Mouse (Mus musculus): ENCODE data around the gene Abcg8. TPM values are rescaled to one million over a fixed set of nuclear protein-coding genes. Genes with fewer than 3 reads are reported as not detected.

The Abcg8 gene
- polyA plus RNA-seq, 1 experiment from 2014 or later = not detected

- peak; percentile 80 for DNase-seq (ENCODE audit: low spot score)
Observed at GRCm38 (mm10) chr17:84641893-84642292, 34.2 kb upstream of the Abcg8 start.

GRCm38 (mm10) chr17:84642324-84642723 lies 33.8 kb upstream of the Abcg8 start:
- ATAC-seq (replicated peaks; ENCODE audit: low FRiP score, low TSS enrichment, low read depth) = no peak

More at GRCm38 (mm10) chr17:84641893-84642292, 34.2 kb upstream of the Abcg8 start:
- Histone ChIP-seq H3K27me3 (replicated peaks; ENCODE audit: control insufficient read depth, insufficient read depth, low read length) (no peaks in the 10 kb centered on the region), H3K4me1 (replicated peaks; ENCODE audit: control insufficient read depth, insufficient read depth, low read length) (peaks cover 12% of the 10 kb centered on the region; the same call in 1 of the 2 replicates), H3K9ac (ENCODE audit: low read length) (no peak overlapping the region), H3K36me3 (ENCODE audit: control insufficient read depth, insufficient read depth, low read length) (no peaks in the 10 kb centered on the region), H3K4me2 (ENCODE audit: low read length) (no peak overlapping the region), H3K4me3 (ENCODE audit: low read depth, low read length) (no peak overlapping the region), H3K27ac (ENCODE audit: low read depth) (peak overlapping the region; percentile 5; the same call in 1 of the 2 replicates), H3K9me3 (ENCODE audit: control insufficient read depth, low read length) (no peaks in the 10 kb centered on the region)
- ATAC-seq (replicated peaks; ENCODE audit: low FRiP score, low TSS enrichment, low read depth) = no peak
- 40% methylated on average over 3 of the region's 3 CpGs for WGBS

GRCm38 (mm10) chr17:84644292-84645050 lies 31.6 kb upstream of the Abcg8 start:
- no peak for ATAC-seq (replicated peaks; ENCODE audit: low FRiP score, low TSS enrichment, low read depth)
- DNase-seq (ENCODE audit: low spot score) = no peak

More at GRCm38 (mm10) chr17:84642324-84642723, 33.8 kb upstream of the Abcg8 start:
- H3K4me2 ChIP-seq (ENCODE audit: low read length) = no peak overlapping the region
- WGBS = 71% methylated on average over 9 of the region's 9 CpGs
- H3K27me3 ChIP-seq (replicated peaks; ENCODE audit: control insufficient read depth, insufficient read depth, low read length) = no peaks in the 10 kb centered on the region
- H3K27ac ChIP-seq (ENCODE audit: low read depth) = peak overlapping the region; percentile 5; the same call in 1 of the 2 replicates
- DNase-seq (ENCODE audit: low spot score) = no peak
- no peaks in the 10 kb centered on the region for H3K36me3 ChIP-seq (ENCODE audit: control insufficient read depth, insufficient read depth, low read length)
- peaks cover 12% of the 10 kb centered on the region; the same call in 1 of the 2 replicates for H3K4me1 ChIP-seq (replicated peaks; ENCODE audit: control insufficient read depth, insufficient read depth, low read length)
- no peak overlapping the region for H3K4me3 ChIP-seq (ENCODE audit: low read depth, low read length)
- H3K9me3 ChIP-seq (ENCODE audit: control insufficient read depth, low read length) = no peaks in the 10 kb centered on the region
- H3K9ac ChIP-seq (ENCODE audit: low read length) = no peak overlapping the region

DNA sequence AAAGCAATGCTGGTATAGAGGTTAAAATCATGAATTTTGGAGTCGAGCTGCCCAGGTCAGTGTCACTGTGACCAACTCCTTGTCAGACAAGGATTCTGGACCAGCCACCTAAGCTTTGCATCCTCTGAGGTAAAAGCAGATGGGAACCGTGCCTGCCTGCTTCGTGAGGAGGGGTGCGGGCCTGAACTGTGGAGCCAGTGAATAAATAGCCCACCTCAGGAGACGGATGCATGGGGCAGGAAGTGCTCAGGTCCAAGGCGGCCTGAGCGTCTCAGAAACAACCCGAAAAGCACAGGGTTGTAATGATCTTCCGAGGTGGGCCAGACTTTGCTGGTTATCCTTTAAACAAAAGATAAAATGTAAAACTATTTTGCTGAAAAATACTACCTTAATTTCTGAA lies 31.0 kb upstream of the Abcg8 start:
- H3K27ac ChIP-seq (ENCODE audit: low read depth) = no peak overlapping the region
- DNase-seq (ENCODE audit: low spot score) = no peak
- H3K36me3 ChIP-seq (ENCODE audit: control insufficient read depth, insufficient read depth, low read length) = no peaks in the 10 kb centered on the region
- no peak overlapping the region for H3K9ac ChIP-seq (ENCODE audit: low read length)
- peaks cover 12% of the 10 kb centered on the region; the same call in 1 of the 2 replicates for H3K4me1 ChIP-seq (replicated peaks; ENCODE audit: control insufficient read depth, insufficient read depth, low read length)
- H3K4me3 ChIP-seq (ENCODE audit: low read depth, low read length) = no peak overlapping the region
- no peaks in the 10 kb centered on the region for H3K9me3 ChIP-seq (ENCODE audit: control insufficient read depth, low read length)
- 38% methylated on average over 9 of the region's 9 CpGs for WGBS
- no peak overlapping the region for H3K4me2 ChIP-seq (ENCODE audit: low read length)
- no peaks in the 10 kb centered on the region for H3K27me3 ChIP-seq (replicated peaks; ENCODE audit: control insufficient read depth, insufficient read depth, low read length)
- ATAC-seq (replicated peaks; ENCODE audit: low FRiP score, low TSS enrichment, low read depth) = no peak

More at GRCm38 (mm10) chr17:84644292-84645050, 31.6 kb upstream of the Abcg8 start:
- Histone ChIP-seq H3K9ac (ENCODE audit: low read length) (no peak overlapping the region), H3K36me3 (ENCODE audit: control insufficient read depth, insufficient read depth, low read length) (no peaks in the 10 kb centered on the region), H3K4me2 (ENCODE audit: low read length) (no peak overlapping the region), H3K27me3 (replicated peaks; ENCODE audit: control insufficient read depth, insufficient read depth, low read length) (no peaks in the 10 kb centered on the region), H3K9me3 (ENCODE audit: control insufficient read depth, low read length) (no peaks in the 10 kb centered on the region), H3K4me1 (replicated peaks; ENCODE audit: control insufficient read depth, insufficient read depth, low read length) (peaks cover 12% of the 10 kb centered on the region; the same call in 1 of the 2 replicates), H3K4me3 (ENCODE audit: low read depth, low read length) (no peak overlapping the region), H3K27ac (ENCODE audit: low read depth) (no peak overlapping the region)
- 54% methylated on average over 16 of the region's 16 CpGs for WGBS

DNA sequence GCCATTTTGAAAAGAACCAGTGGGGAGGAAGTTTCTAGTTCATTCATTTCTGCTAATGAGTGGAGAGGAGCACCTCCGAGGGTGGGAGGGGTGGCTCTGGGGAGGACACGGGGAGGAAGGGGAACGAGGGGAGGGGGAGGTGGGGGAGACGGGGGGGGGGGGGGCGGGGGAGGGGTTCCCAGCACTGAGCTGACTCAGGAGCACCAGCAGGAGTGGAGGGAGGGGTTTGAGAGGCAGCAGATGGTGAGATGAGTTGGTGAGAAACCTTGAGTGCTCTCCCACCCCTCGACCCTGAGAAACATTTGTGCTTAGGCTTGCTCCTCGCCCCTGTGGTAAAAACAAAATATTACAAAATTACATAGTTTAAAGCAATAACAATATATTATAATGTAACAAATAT lies 30.2 kb upstream of the Abcg8 start:
- Histone ChIP-seq H3K27ac (ENCODE audit: low read depth) (no peak overlapping the region), H3K27me3 (replicated peaks; ENCODE audit: control insufficient read depth, insufficient read depth, low read length) (no peaks in the 10 kb centered on the region), H3K9ac (ENCODE audit: low read length) (no peak overlapping the region), H3K4me3 (ENCODE audit: low read depth, low read length) (no peak overlapping the region), H3K36me3 (ENCODE audit: control insufficient read depth, insufficient read depth, low read length) (no peaks in the 10 kb centered on the region; the same call in 1 of the 2 replicates), H3K4me1 (replicated peaks; ENCODE audit: control insufficient read depth, insufficient read depth, low read length) (peaks cover 12% of the 10 kb centered on the region; the same call in 1 of the 2 replicates), H3K9me3 (ENCODE audit: control insufficient read depth, low read length) (no peaks in the 10 kb centered on the region), H3K4me2 (ENCODE audit: low read length) (no peak overlapping the region)
- WGBS = 15% methylated on average over 4 of the region's 7 CpGs
- no peak for ATAC-seq (replicated peaks; ENCODE audit: low FRiP score, low TSS enrichment, low read depth)
- DNase-seq (ENCODE audit: low spot score) = no peak

DNA sequence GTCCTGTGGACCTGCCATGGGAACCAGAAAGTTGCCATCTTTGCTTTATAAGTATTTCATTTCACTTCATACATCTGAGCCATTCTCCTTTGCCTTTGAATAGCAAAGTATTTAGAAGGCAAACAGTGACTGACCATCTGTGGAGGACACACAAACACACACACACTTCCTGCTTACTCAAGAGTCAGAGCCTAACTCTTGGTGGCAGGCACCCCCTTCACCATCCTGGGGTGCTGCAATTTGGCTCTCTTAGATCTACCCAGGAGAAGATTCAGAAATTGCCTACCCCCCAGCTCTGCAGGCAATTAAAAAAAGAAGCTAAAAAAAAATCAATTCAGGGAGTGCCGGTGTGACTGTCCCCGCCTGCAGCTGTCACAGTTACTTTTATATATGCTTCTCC lies 29.6 kb upstream of the Abcg8 start:
- no peak overlapping the region for H3K27ac ChIP-seq (ENCODE audit: low read depth)
- H3K9me3 ChIP-seq (ENCODE audit: control insufficient read depth, low read length) = no peaks in the 10 kb centered on the region
- no peaks in the 10 kb centered on the region; the same call in 1 of the 2 replicates for H3K36me3 ChIP-seq (ENCODE audit: control insufficient read depth, insufficient read depth, low read length)
- H3K4me3 ChIP-seq (ENCODE audit: low read depth, low read length) = no peak overlapping the region
- peaks cover 12% of the 10 kb centered on the region; the same call in 1 of the 2 replicates for H3K4me1 ChIP-seq (replicated peaks; ENCODE audit: control insufficient read depth, insufficient read depth, low read length)
- ATAC-seq (replicated peaks; ENCODE audit: low FRiP score, low TSS enrichment, low read depth) (no peak), DNase-seq (ENCODE audit: low spot score) (no peak)
- 61% methylated on average over 2 of the region's 2 CpGs for WGBS
- H3K27me3 ChIP-seq (replicated peaks; ENCODE audit: control insufficient read depth, insufficient read depth, low read length) = no peaks in the 10 kb centered on the region
- H3K4me2 ChIP-seq (ENCODE audit: low read length) = no peak overlapping the region
- no peak overlapping the region for H3K9ac ChIP-seq (ENCODE audit: low read length)

- ATAC-seq (replicated peaks; ENCODE audit: low FRiP score, low TSS enrichment, low read depth) (no peak), DNase-seq (ENCODE audit: low spot score) (no peak)
- Histone ChIP-seq H3K9ac (ENCODE audit: low read length) (no peak overlapping the region), H3K4me2 (ENCODE audit: low read length) (no peak overlapping the region), H3K4me3 (ENCODE audit: low read depth, low read length) (no peak overlapping the region), H3K9me3 (ENCODE audit: control insufficient read depth, low read length) (no peaks in the 10 kb centered on the region), H3K4me1 (replicated peaks; ENCODE audit: control insufficient read depth, insufficient read depth, low read length) (peaks cover 7% of the 10 kb centered on the region; the same call in 1 of the 2 replicates), H3K36me3 (ENCODE audit: control insufficient read depth, insufficient read depth, low read length) (no peaks in the 10 kb centered on the region; the same call in 1 of the 2 replicates), H3K27ac (ENCODE audit: low read depth) (no peak overlapping the region), H3K27me3 (replicated peaks; ENCODE audit: control insufficient read depth, insufficient read depth, low read length) (no peaks in the 10 kb centered on the region)
- WGBS = 80% methylated on average over 4 of the region's 4 CpGs
Observed at GRCm38 (mm10) chr17:84647630-84648029, 28.5 kb upstream of the Abcg8 start.

DNA sequence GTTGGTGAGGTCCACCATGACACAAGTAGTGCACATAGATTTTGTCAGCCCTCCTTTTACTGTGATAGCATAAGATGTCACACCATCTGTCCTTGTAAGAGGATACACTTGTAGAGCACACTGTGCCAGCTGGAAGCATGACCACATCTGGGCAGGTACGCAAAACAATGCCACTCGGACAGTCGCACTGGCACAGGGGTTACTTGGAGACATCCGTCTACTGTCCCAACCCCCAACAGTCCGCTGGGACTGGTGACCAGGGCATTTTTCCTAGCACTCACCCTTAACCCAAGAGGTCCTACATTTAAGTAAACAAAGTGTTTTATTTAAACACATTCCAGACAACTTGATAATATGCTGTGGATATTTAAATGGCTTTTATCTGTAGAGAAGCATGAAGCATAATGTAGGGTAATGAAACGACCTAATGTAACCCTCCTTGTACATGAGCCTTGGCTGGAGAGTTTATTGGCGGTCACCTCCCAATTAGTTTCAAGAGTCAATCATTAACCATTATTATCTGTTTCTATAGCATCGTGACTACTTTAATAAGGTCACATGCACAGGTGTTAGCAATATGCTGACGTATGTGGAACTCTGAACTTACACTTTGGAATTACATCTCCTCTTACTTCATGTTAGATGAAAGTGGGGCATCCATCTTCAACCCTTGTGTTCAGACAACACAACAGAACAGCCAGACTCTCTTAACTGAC lies 25.6 kb upstream of the Abcg8 start:
- ATAC-seq (replicated peaks; ENCODE audit: low FRiP score, low TSS enrichment, low read depth) (peak; percentile 82), DNase-seq (ENCODE audit: low spot score) (no peak)
- no peak overlapping the region for H3K4me2 ChIP-seq (ENCODE audit: low read length)
- H3K27me3 ChIP-seq (replicated peaks; ENCODE audit: control insufficient read depth, insufficient read depth, low read length) = no peaks in the 10 kb centered on the region
- no peak overlapping the region for H3K4me3 ChIP-seq (ENCODE audit: low read depth, low read length)
- H3K27ac ChIP-seq (ENCODE audit: low read depth) = no peak overlapping the region
- no peaks in the 10 kb centered on the region; the same call in 1 of the 2 replicates for H3K36me3 ChIP-seq (ENCODE audit: control insufficient read depth, insufficient read depth, low read length)
- H3K9me3 ChIP-seq (ENCODE audit: control insufficient read depth, low read length) = no peaks in the 10 kb centered on the region
- 77% methylated on average over 9 of the region's 9 CpGs for WGBS
- H3K9ac ChIP-seq (ENCODE audit: low read length) = no peak overlapping the region
- no peaks in the 10 kb centered on the region; the same call in 1 of the 2 replicates for H3K4me1 ChIP-seq (replicated peaks; ENCODE audit: control insufficient read depth, insufficient read depth, low read length)

All from intestine, embryonic 14.5 days (tissue).